In the genomic region with DNA sequence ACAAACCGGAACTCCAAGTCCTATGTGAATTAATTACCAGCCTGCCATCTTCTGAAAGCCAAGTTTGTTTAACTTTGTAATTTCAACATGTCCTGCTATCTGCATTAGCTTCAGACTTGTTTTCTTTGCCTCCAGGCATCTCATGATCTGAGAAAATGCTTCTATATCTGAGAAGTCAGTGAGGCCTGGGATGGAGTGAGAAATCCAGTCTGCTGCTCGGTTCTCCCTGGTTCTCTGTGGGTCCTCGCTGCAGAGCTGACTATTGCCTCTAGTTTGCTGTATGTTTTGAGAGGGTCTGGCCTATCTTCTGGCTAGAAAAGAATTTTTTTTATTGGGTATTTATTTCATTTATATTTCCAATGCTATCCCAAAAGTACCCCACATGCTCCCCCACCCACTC, we compare ENCODE assay signal across 22 mouse cellular contexts. TPM values are rescaled to one million over a fixed set of nuclear protein-coding genes. Genes with fewer than 3 reads are reported as not detected.
DNase-seq lines count a peak whose midpoint lies in the region; ATAC-seq and TF ChIP-seq lines count a peak whose summit lies in the region.
"Had no signal": no experiment of that assay in that cellular context is flagged by ENCODE, and none has a peak within 500 bp of the region (broad histone marks: within the 10 kb centered on the region; RNA-seq: fewer than 3 reads in every experiment).

No protein-coding gene starts in this region.

- H3K9me3 ChIP-seq in forebrain, embryonic 16.5 days (ENCODE audit: control insufficient read depth, low read length) = no peaks in the 10 kb centered on the region
- no peaks in the 10 kb centered on the region for H3K9me3 ChIP-seq in forebrain, embryonic 14.5 days (replicated peaks; ENCODE audit: control insufficient read depth, low read length)
- H3K9me3 ChIP-seq in embryonic facial prominence, embryonic 12.5 days = no peaks in the 10 kb centered on the region
- H3K9me3 ChIP-seq in limb, embryonic 13.5 days = no peaks in the 10 kb centered on the region
- H3K9me3 ChIP-seq: forebrain, embryonic 15.5 days; G1E; heart, embryonic 13.5 days; hindbrain, embryonic 13.5 days; liver, embryonic 12.5 days; midbrain, embryonic 13.5 days; neural tube, embryonic 13.5 days had no signal

- no peak overlapping the region for H3K4me3 ChIP-seq in forebrain, embryonic 16.5 days (replicated peaks; ENCODE audit: low read length)
- H3K4me3 ChIP-seq in forebrain, embryonic 14.5 days (ENCODE audit: low read depth, low read length) = no peak overlapping the region
- no peak overlapping the region for H3K4me3 ChIP-seq in left cerebral cortex, adult 2 months
- no peak overlapping the region for H3K4me3 ChIP-seq in embryonic facial prominence, embryonic 12.5 days
- no peak overlapping the region for H3K4me3 ChIP-seq in limb, embryonic 13.5 days
- H3K4me3 ChIP-seq in kidney, adult 2 months (ENCODE audit: insufficient read depth, low read depth, low read length) = no peak overlapping the region
- H3K4me3 ChIP-seq: forebrain, embryonic 15.5 days; gastrocnemius, adult 2 months; heart, embryonic 13.5 days; hindbrain, embryonic 13.5 days; liver, embryonic 12.5 days; midbrain, embryonic 13.5 days; neural tube, embryonic 13.5 days had no signal

- TF ChIP-seq CTCF in left cerebral cortex, adult 2 months (IDR thresholded peaks at IDR 0.05) = no peak
- no peak for TF ChIP-seq CTCF in kidney, adult 2 months (conservative IDR thresholded peaks at IDR 0.05; ENCODE audit: insufficient read depth, insufficient read length, low read depth, low read length)

- no peak overlapping the region for H3K27ac ChIP-seq in forebrain, embryonic 16.5 days (ENCODE audit: low read length)
- no peak overlapping the region for H3K27ac ChIP-seq in forebrain, embryonic 14.5 days (ENCODE audit: low read depth, low read length)
- peak overlapping the region; percentile 60 for H3K27ac ChIP-seq in left cerebral cortex, adult 2 months
- H3K27ac ChIP-seq in embryonic facial prominence, embryonic 12.5 days = peak overlapping the region; percentile 76; the same call in 1 of the 2 replicates
- peak overlapping the region; percentile 52; the same call in 1 of the 2 replicates for H3K27ac ChIP-seq in limb, embryonic 13.5 days
- no peak overlapping the region for H3K27ac ChIP-seq in kidney, adult 2 months (ENCODE audit: insufficient read depth, low read depth, low read length)
- H3K27ac ChIP-seq: forebrain, embryonic 15.5 days; gastrocnemius, adult 2 months; heart, embryonic 13.5 days; hindbrain, embryonic 13.5 days; liver, embryonic 12.5 days; midbrain, embryonic 13.5 days; neural tube, embryonic 13.5 days had no signal

- no peak overlapping the region for H3K9ac ChIP-seq in forebrain, embryonic 16.5 days (replicated peaks; ENCODE audit: low read depth, low read length)
- H3K9ac ChIP-seq in forebrain, embryonic 14.5 days (ENCODE audit: low read length) = no peak overlapping the region
- H3K9ac ChIP-seq in embryonic facial prominence, embryonic 12.5 days = no peak overlapping the region
- no peak overlapping the region for H3K9ac ChIP-seq in limb, embryonic 13.5 days
- H3K9ac ChIP-seq: forebrain, embryonic 15.5 days; heart, embryonic 13.5 days; hindbrain, embryonic 13.5 days; liver, embryonic 12.5 days; midbrain, embryonic 13.5 days; neural tube, embryonic 13.5 days had no signal

- 84% methylated on average over 3 of the region's 3 CpGs for WGBS in forebrain, embryonic 16.5 days
- WGBS in forebrain, embryonic 14.5 days = 89% methylated on average over 3 of the region's 3 CpGs
- 39% methylated on average over 3 of the region's 3 CpGs for WGBS in embryonic facial prominence, embryonic 12.5 days
- 56% methylated on average over 3 of the region's 3 CpGs for WGBS in limb, embryonic 13.5 days
- WGBS in kidney, adult 2 months = 78% methylated on average over 3 of the region's 3 CpGs

- no peak for DNase-seq in forebrain, embryonic 14.5 days (ENCODE audit: low spot score)
- no peak for DNase-seq in left cerebral cortex, adult 2 months (ENCODE audit: extremely low spot score in 1 of 2, low spot score in 2 of 2)
- DNase-seq in left cerebral cortex, adult 8-10 months (ENCODE audit: low spot score in 2 of 2) = no peak
- DNase-seq in kidney, adult 2 months = no peak
- DNase-seq in thymus, postnatal 36 days = no peak
- DNase-seq: adrenal gland, postnatal 36 days; cerebellum, adult 18-20 months; cerebellum, postnatal 36 days; lung, adult 2 months; thymus, postnatal 4 days had no signal

- no peaks in the 10 kb centered on the region for H3K36me3 ChIP-seq in forebrain, embryonic 16.5 days (ENCODE audit: control insufficient read depth, insufficient read depth)
- H3K36me3 ChIP-seq in forebrain, embryonic 14.5 days (ENCODE audit: control insufficient read depth, insufficient read depth, low read length) = no peaks in the 10 kb centered on the region
- no peaks in the 10 kb centered on the region for H3K36me3 ChIP-seq in embryonic facial prominence, embryonic 12.5 days
- no peaks in the 10 kb centered on the region for H3K36me3 ChIP-seq in limb, embryonic 13.5 days
- H3K36me3 ChIP-seq in kidney, adult 2 months (ENCODE audit: control insufficient read depth, insufficient read depth, low read length) = no peaks in the 10 kb centered on the region
- H3K36me3 ChIP-seq: forebrain, embryonic 15.5 days; G1E; heart, embryonic 13.5 days; hindbrain, embryonic 13.5 days; liver, embryonic 12.5 days; midbrain, embryonic 13.5 days; neural tube, embryonic 13.5 days had no signal

- ATAC-seq in forebrain, embryonic 16.5 days = peak; percentile 28
- no peak for ATAC-seq in forebrain, embryonic 14.5 days
- ATAC-seq in embryonic facial prominence, embryonic 12.5 days (ENCODE audit: insufficient number of reproducible peaks, insufficient read depth, low FRiP score, low TSS enrichment) = no peak
- ATAC-seq in limb, embryonic 13.5 days (ENCODE audit: low FRiP score, low read depth) = no peak
- ATAC-seq: inflammation-experienced regulatory T-cells, adult 6 months; liver, embryonic 12.5 days; midbrain, embryonic 13.5 days had no signal

- H3K27me3 ChIP-seq in forebrain, embryonic 16.5 days (replicated peaks; ENCODE audit: control insufficient read depth, insufficient read depth, low read length) = no peaks in the 10 kb centered on the region
- no peaks in the 10 kb centered on the region for H3K27me3 ChIP-seq in forebrain, embryonic 14.5 days (replicated peaks; ENCODE audit: control insufficient read depth, insufficient read depth, low read length)
- no peaks in the 10 kb centered on the region for H3K27me3 ChIP-seq in embryonic facial prominence, embryonic 12.5 days
- no peaks in the 10 kb centered on the region for H3K27me3 ChIP-seq in limb, embryonic 13.5 days
- H3K27me3 ChIP-seq in kidney, adult 2 months (replicated peaks; ENCODE audit: control insufficient read depth, insufficient read depth, low read length) = no peaks in the 10 kb centered on the region
- H3K27me3 ChIP-seq: forebrain, embryonic 15.5 days; heart, embryonic 13.5 days; hindbrain, embryonic 13.5 days; liver, embryonic 12.5 days; midbrain, embryonic 13.5 days; neural tube, embryonic 13.5 days had no signal

- no peak for TF ChIP-seq POLR2A in kidney, adult 2 months (IDR thresholded peaks at IDR 0.05; ENCODE audit: low read depth, low read length)

- H3K4me2 ChIP-seq in forebrain, embryonic 16.5 days (ENCODE audit: low read length) = no peak overlapping the region
- no peak overlapping the region for H3K4me2 ChIP-seq in forebrain, embryonic 14.5 days (ENCODE audit: low read length)
- 0 out of 2 replicates have a peak overlapping the region, but pooled peaks have one; percentile 7 for H3K4me2 ChIP-seq in embryonic facial prominence, embryonic 12.5 days (replicated peaks)
- H3K4me2 ChIP-seq in limb, embryonic 13.5 days (replicated peaks) = peak overlapping the region; percentile 25; the same call in 1 of the 2 replicates
- H3K4me2 ChIP-seq: forebrain, embryonic 15.5 days; heart, embryonic 13.5 days; hindbrain, embryonic 13.5 days; liver, embryonic 12.5 days; midbrain, embryonic 13.5 days; neural tube, embryonic 13.5 days had no signal

- intact Hi-C loops in left cerebral cortex, adult 2 months (cut with DNase I) = loop anchor here (5.0 kb wide), 1 partner anchor 278 kb away; no protein-coding TSS in a partner anchor

- no peaks in the 10 kb centered on the region for H3K4me1 ChIP-seq in forebrain, embryonic 16.5 days (replicated peaks; ENCODE audit: control insufficient read depth, insufficient read depth, low read length)
- no peaks in the 10 kb centered on the region for H3K4me1 ChIP-seq in forebrain, embryonic 14.5 days (ENCODE audit: control insufficient read depth, insufficient read depth, low read length)
- H3K4me1 ChIP-seq in embryonic facial prominence, embryonic 12.5 days = peaks cover 10% of the 10 kb centered on the region
- H3K4me1 ChIP-seq in limb, embryonic 13.5 days = peaks cover 18% of the 10 kb centered on the region
- H3K4me1 ChIP-seq in kidney, adult 2 months (ENCODE audit: control insufficient read depth, insufficient read depth, low read length) = no peaks in the 10 kb centered on the region
- H3K4me1 ChIP-seq: forebrain, embryonic 15.5 days; hindbrain, embryonic 13.5 days; liver, embryonic 12.5 days; midbrain, embryonic 13.5 days; neural tube, embryonic 13.5 days had no signal

RNA-seq across cellular contexts. Expression of a gene that starts 57.0 kb away (rescaled TPM):
- polyA plus RNA-seq in forebrain, embryonic 16.5 days (2015; fragmentation: Nextera tagmentation; extraction: Ambion mirVana) = 41.7 and 52.7 TPM in 2 replicates
- 53.1 and 54.2 TPM in 2 replicates for polyA plus RNA-seq in forebrain, embryonic 14.5 days (2014; fragmentation: Nextera tagmentation; extraction: Ambion mirVana)
- total RNA-seq in left cerebral cortex, adult 2 months (2021) = 10 to 100 TPM; 18.3 to 24.4 TPM
- 10 to 100 TPM; 15.8 to 19.3 (median 17.1) TPM for total RNA-seq in left cerebral cortex, adult 8-10 months (2022)
- 49.2 and 50.6 TPM in 2 replicates for polyA plus RNA-seq in embryonic facial prominence, embryonic 12.5 days (2016; fragmentation: Nextera tagmentation; extraction: Ambion mirVana)
- 35.6 and 36.4 TPM in 2 replicates for polyA plus RNA-seq in limb, embryonic 13.5 days (2015; fragmentation: Nextera tagmentation; extraction: Ambion mirVana)
- polyA plus RNA-seq in kidney, adult 2 months (2012; rRNA removed) = 3.7 and 4.7 TPM in 2 replicates

Comparison
In these comparisons a context has a peak if more than half of its experiments do, and no peak if none do; other contexts are left out.
1. H3K27ac ChIP-seq: peak in left cerebral cortex, adult 2 months (single experiment), embryonic facial prominence, embryonic 12.5 days (single experiment) and limb, embryonic 13.5 days (single experiment); none in forebrain, embryonic 16.5 days (single experiment), forebrain, embryonic 14.5 days (single experiment) and kidney, adult 2 months (single experiment).
2. H3K4me2 ChIP-seq: peak in embryonic facial prominence, embryonic 12.5 days (single experiment) and limb, embryonic 13.5 days (single experiment); none in forebrain, embryonic 16.5 days (single experiment) and forebrain, embryonic 14.5 days (single experiment).